Mouse (Mus musculus): Measurements from ENCODE around the gene Susd2. TPM values are rescaled to one million over a fixed set of nuclear protein-coding genes. Genes with fewer than 3 reads are reported as not detected.

Gene Susd2
- total and polyA plus RNA-seq, 2 experiments from 2014 or later, result 2.2 to 2.6 TPM

- no peak overlapping the region for H3K4me2 ChIP-seq (ENCODE audit: low read depth)
- H3K9me3 ChIP-seq (ENCODE audit: low read length), result no peaks in the 10 kb centered on the region
- DNase-seq (peak; percentile 46), ATAC-seq (peak; percentile 47)
- peaks cover 64% of the 10 kb centered on the region for H3K36me3 ChIP-seq (ENCODE audit: insufficient read depth)
- H3K27me3 ChIP-seq (ENCODE audit: insufficient read depth, low read length), result no peaks in the 10 kb centered on the region
- TF ChIP-seq CTCF (IDR thresholded peaks at IDR 0.05; ENCODE audit: low read depth), result no peak
- H3K27ac ChIP-seq (ENCODE audit: low read depth, low read length), result no peak overlapping the region
- 0 out of 2 replicates have a peak, but pooled peaks cover 6% of the 10 kb centered on the region for H3K4me1 ChIP-seq (ENCODE audit: insufficient read depth)
- H3K9ac ChIP-seq, result no peak overlapping the region
- 61% methylated on average over 3 of the region's 3 CpGs for WGBS
- H3K4me3 ChIP-seq (ENCODE audit: low read depth, low read length), result no peak overlapping the region
Measured at GRCm38 (mm10) chr10:75647362-75647761, 3.6 kb upstream of the Susd2 start.

DNA sequence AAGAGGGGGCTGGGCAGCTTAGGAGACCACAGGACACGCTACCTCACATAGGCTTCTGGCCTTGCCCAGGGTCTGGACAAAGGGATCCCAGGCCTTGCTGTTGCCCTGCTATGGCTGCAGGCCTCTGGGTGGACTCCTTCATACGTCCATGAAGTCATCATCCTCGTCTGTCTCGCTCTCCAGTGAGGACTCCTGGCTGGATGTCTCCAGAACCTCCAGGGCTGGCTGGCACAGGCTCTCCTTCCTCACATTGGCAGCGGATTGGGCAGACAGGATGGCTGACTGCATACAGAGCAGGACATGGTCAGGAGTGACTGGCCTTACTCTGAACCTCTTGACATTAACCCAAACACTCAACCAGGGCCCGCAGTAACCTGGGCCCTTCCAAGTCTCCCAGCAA lies 2.6 kb upstream of the Susd2 start:
- Histone ChIP-seq H3K9ac (no peak overlapping the region), H3K27me3 (ENCODE audit: insufficient read depth, low read length) (no peaks in the 10 kb centered on the region), H3K36me3 (ENCODE audit: insufficient read depth) (peaks cover 54% of the 10 kb centered on the region), H3K4me1 (ENCODE audit: insufficient read depth) (0 out of 2 replicates have a peak, but pooled peaks cover 6% of the 10 kb centered on the region), H3K4me3 (ENCODE audit: low read depth, low read length) (no peak overlapping the region), H3K9me3 (ENCODE audit: low read length) (no peaks in the 10 kb centered on the region), H3K4me2 (ENCODE audit: low read depth) (no peak overlapping the region), H3K27ac (ENCODE audit: low read depth, low read length) (no peak overlapping the region)
- 86% methylated on average over 6 of the region's 6 CpGs for WGBS
- ATAC-seq, result no peak
- TF ChIP-seq CTCF (IDR thresholded peaks at IDR 0.05; ENCODE audit: low read depth), result no peak
- no peak for DNase-seq

DNA sequence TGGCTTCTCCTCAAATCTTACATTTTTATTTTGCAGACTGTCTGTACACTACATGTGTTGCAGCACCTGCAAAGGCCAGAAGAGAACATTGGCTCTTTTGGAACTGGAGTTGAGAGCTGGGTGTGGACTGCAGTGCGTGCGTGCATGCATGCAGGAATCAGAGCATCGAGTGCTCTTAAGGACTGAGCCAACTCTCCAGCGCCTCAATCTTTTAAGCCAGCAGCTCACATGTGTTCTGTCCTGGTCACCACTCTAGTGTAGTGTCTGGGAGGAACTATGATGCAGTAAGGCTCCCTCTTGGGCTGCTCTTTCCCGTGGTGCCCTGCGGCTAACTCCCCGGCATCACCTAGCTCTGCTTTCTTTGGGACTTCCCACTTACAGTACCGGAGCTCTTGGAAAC lies 1.8 kb upstream of the Susd2 start:
- 91% methylated on average over 8 of the region's 8 CpGs for WGBS
- no peak overlapping the region for H3K4me2 ChIP-seq (ENCODE audit: low read depth)
- TF ChIP-seq CTCF (IDR thresholded peaks at IDR 0.05; ENCODE audit: low read depth), result no peak
- peaks cover 48% of the 10 kb centered on the region for H3K36me3 ChIP-seq (ENCODE audit: insufficient read depth)
- H3K27ac ChIP-seq (ENCODE audit: low read depth, low read length), result no peak overlapping the region
- no peaks in the 10 kb centered on the region for H3K9me3 ChIP-seq (ENCODE audit: low read length)
- H3K4me3 ChIP-seq (ENCODE audit: low read depth, low read length), result no peak overlapping the region
- ATAC-seq (no peak), DNase-seq (no peak)
- H3K4me1 ChIP-seq (ENCODE audit: insufficient read depth), result 0 out of 2 replicates have a peak, but pooled peaks cover 6% of the 10 kb centered on the region
- H3K27me3 ChIP-seq (ENCODE audit: insufficient read depth, low read length), result no peaks in the 10 kb centered on the region
- H3K9ac ChIP-seq, result no peak overlapping the region

- ATAC-seq, result no peak
- no peak overlapping the region for H3K4me3 ChIP-seq (ENCODE audit: low read depth, low read length)
- no peaks in the 10 kb centered on the region for H3K9me3 ChIP-seq (ENCODE audit: low read length)
- no peak overlapping the region for H3K9ac ChIP-seq
- no peaks in the 10 kb centered on the region for H3K27me3 ChIP-seq (ENCODE audit: insufficient read depth, low read length)
- H3K4me2 ChIP-seq (ENCODE audit: low read depth), result no peak overlapping the region
- 0 out of 2 replicates have a peak, but pooled peaks cover 6% of the 10 kb centered on the region for H3K4me1 ChIP-seq (ENCODE audit: insufficient read depth)
- 92% methylated on average over 2 of the region's 2 CpGs for WGBS
- no peak overlapping the region for H3K27ac ChIP-seq (ENCODE audit: low read depth, low read length)
- TF ChIP-seq CTCF (IDR thresholded peaks at IDR 0.05; ENCODE audit: low read depth), result no peak
- DNase-seq, result no peak
- peaks cover 21% of the 10 kb centered on the region for H3K36me3 ChIP-seq (ENCODE audit: insufficient read depth)
Measured at GRCm38 (mm10) chr10:75642891-75643290, 917 bp downstream of the Susd2 start.

DNA sequence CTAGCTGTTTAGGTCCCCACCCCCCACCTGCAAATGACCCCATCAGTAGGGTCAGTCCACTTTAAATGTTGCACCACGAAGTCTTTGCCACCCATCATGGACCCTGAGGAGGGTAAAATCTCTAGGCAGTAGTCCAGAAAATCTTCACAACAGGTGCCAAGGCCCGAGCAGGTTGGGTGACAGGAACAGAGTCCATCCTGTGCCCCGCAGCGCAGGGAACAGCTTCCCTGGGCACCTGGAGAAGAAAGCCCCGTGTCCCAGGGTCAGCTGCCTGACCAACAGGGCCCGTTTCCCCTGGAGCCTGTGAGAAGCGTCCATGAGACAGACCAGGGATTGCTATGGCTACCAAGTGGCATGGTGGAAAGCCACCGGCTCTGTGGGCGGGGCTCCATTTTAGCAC lies 1.4 kb downstream of the Susd2 start:
- Histone ChIP-seq H3K9ac (no peak overlapping the region), H3K27ac (ENCODE audit: low read depth, low read length) (no peak overlapping the region), H3K27me3 (ENCODE audit: insufficient read depth, low read length) (no peaks in the 10 kb centered on the region), H3K36me3 (ENCODE audit: insufficient read depth) (peaks cover 17% of the 10 kb centered on the region), H3K4me3 (ENCODE audit: low read depth, low read length) (no peak overlapping the region), H3K4me1 (ENCODE audit: insufficient read depth) (0 out of 2 replicates have a peak, but pooled peaks cover 6% of the 10 kb centered on the region), H3K9me3 (ENCODE audit: low read length) (no peaks in the 10 kb centered on the region), H3K4me2 (ENCODE audit: low read depth) (no peak overlapping the region)
- 84% methylated on average over 9 of the region's 9 CpGs for WGBS
- DNase-seq, result no peak
- TF ChIP-seq CTCF (IDR thresholded peaks at IDR 0.05; ENCODE audit: low read depth), result no peak
- ATAC-seq, result no peak

- no peaks in the 10 kb centered on the region for H3K27me3 ChIP-seq (ENCODE audit: insufficient read depth, low read length)
- no peak overlapping the region for H3K27ac ChIP-seq (ENCODE audit: low read depth, low read length)
- no peak overlapping the region for H3K4me3 ChIP-seq (ENCODE audit: low read depth, low read length)
- no peak for ATAC-seq
- H3K9me3 ChIP-seq (ENCODE audit: low read length), result no peaks in the 10 kb centered on the region
- H3K4me1 ChIP-seq (ENCODE audit: insufficient read depth), result 0 out of 2 replicates have a peak, but pooled peaks cover 6% of the 10 kb centered on the region
- DNase-seq, result no peak
- H3K4me2 ChIP-seq (ENCODE audit: low read depth), result no peak overlapping the region
- TF ChIP-seq CTCF (IDR thresholded peaks at IDR 0.05; ENCODE audit: low read depth), result no peak
- 92% methylated on average over 7 of the region's 7 CpGs for WGBS
- no peak overlapping the region for H3K9ac ChIP-seq
- peaks cover 14% of the 10 kb centered on the region for H3K36me3 ChIP-seq (ENCODE audit: insufficient read depth)
Measured at GRCm38 (mm10) chr10:75641721-75642222, 2.0 kb downstream of the Susd2 start.

DNA sequence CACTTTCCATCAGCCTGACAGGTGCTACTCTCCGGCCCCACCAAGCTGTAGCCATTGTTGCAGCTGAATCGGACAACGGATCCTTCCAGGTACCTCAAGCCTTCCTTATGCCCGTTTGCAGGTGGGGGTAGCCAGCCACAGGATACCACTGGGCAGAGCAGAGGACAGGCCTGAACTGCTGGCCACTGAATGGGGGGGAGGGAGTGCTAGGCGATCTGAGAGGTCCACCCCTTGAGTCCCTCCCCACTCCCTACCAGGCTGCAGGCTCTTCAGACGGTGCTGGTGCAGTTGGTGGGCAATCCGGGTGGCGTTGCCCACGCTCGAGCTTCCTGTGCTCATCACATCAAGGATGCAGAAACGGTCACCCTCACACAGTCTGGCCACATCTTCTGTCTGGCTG lies 6.1 kb downstream of the Susd2 start:
- H3K27me3 ChIP-seq (ENCODE audit: insufficient read depth, low read length), result no peaks in the 10 kb centered on the region
- TF ChIP-seq CTCF (IDR thresholded peaks at IDR 0.05; ENCODE audit: low read depth), result no peak
- no peak for DNase-seq
- H3K9ac ChIP-seq, result no peak overlapping the region
- H3K4me2 ChIP-seq (ENCODE audit: low read depth), result no peak overlapping the region
- H3K4me1 ChIP-seq (ENCODE audit: insufficient read depth), result no peaks in the 10 kb centered on the region
- no peak overlapping the region for H3K27ac ChIP-seq (ENCODE audit: low read depth, low read length)
- no peak for ATAC-seq
- 93% methylated on average over 11 of the region's 11 CpGs for WGBS
- no peaks in the 10 kb centered on the region for H3K36me3 ChIP-seq (ENCODE audit: insufficient read depth)
- no peaks in the 10 kb centered on the region for H3K9me3 ChIP-seq (ENCODE audit: low read length)
- no peak overlapping the region for H3K4me3 ChIP-seq (ENCODE audit: low read depth, low read length)

Measured in forebrain, postnatal 0 days (tissue).